Mouse (Mus musculus): ENCODE results near the gene Cnih3.

DNA sequence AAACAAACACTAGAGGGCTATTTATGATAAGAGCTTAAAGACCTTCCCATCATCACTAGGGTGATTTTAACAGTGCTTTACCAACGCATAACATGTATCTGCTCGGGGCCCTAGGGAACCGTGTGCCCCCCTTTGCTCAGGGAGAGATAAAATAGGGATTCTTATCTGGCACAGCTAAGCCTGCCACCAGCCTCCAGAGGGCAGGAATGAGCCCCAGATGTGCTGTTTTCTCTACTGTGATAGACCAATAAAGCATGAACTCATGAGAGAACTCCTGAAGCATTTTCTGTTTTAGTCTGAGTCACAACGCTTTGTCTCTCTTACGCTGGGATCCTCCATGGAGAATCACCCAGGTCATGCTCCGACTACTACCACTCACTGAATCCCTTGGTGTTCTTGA lies 15.6 kb upstream of the Cnih3 start:
- TF ChIP-seq POLR2A (IDR thresholded peaks at IDR 0.05; ENCODE audit: insufficient read length, low read depth) (no peak), SRF (IDR thresholded peaks at IDR 0.05; ENCODE audit: control insufficient read depth, insufficient read length, low read depth) (no peak), USF1 (IDR thresholded peaks at IDR 0.05; ENCODE audit: low read depth) (no peak), MAX (IDR thresholded peaks at IDR 0.05; ENCODE audit: low read depth) (no peak), TCF12 (IDR thresholded peaks at IDR 0.05; ENCODE audit: insufficient read depth, poor library complexity, severe bottlenecking) (no peak), E2F4 (IDR thresholded peaks at IDR 0.05; ENCODE audit: insufficient read depth) (no peak), MYOG (IDR thresholded peaks at IDR 0.05; ENCODE audit: control insufficient read depth in 1 of 3, insufficient read depth in 1 of 3, insufficient read length in 2 of 3, low read depth in 2 of 3) (no peak), MYOD1 (IDR thresholded peaks at IDR 0.05; ENCODE audit: control insufficient read depth in 1 of 3, insufficient read length in 2 of 3, low read depth in 2 of 3) (no peak), POLR2AphosphoS2 (IDR thresholded peaks at IDR 0.05; ENCODE audit: insufficient read length, low read depth) (no peak)
